Mouse (Mus musculus) heart, postnatal 25 days (tissue): ENCODE measurements around the gene H2-M10.6. TPM values are rescaled to one million over a fixed set of nuclear protein-coding genes. Genes with fewer than 3 reads are reported as not detected.

ENCODE experiments used
- DNase-seq: peaks from one replicate; pipeline ENCODE4 v3.0.0; 2022; ENCODE audit warnings: low spot score
- intact Hi-C: fragments of 180-260 bp; cut with DNase I; formaldehyde crosslinking; loops from one replicate; pipeline ENCODE4 v1.15.1; 2025
- total RNA-seq, 2 experiments: library from RNA; stranded (reverse); gene quantifications; 2 replicates each; pipeline ENCODE4 v1.2.3; 2021

The H2-M10.6 gene
- total RNA-seq, 2 experiments from 2014 or later = not detected

- DNase-seq = peak; percentile 96
- intact Hi-C loops = loop anchor here (5.0 kb wide), 1 partner anchor 120 kb away; the partner anchor contains the start of genes Znrd1 and Znrd1as
Measured at GRCm38 (mm10) chr17:36836874-36837647, 25.1 kb downstream of the H2-M10.6 start, which contains the start of gene Trim26. TSS of gene Trim26 (plus strand) at chr17:36837134.

- intact Hi-C loops = loop anchor here (5.0 kb wide), 1 partner anchor 118 kb away; the partner anchor contains the start of genes Znrd1 and Znrd1as
- no peak for DNase-seq
Measured at GRCm38 (mm10) chr17:36839001-36839400, 27.0 kb downstream of the H2-M10.6 start.

- intact Hi-C loops = loop anchor here (5.0 kb wide), 1 partner anchor 117 kb away; the partner anchor contains the start of genes Znrd1 and Znrd1as
- DNase-seq = no peak
Measured at GRCm38 (mm10) chr17:36839931-36840330, 28.0 kb downstream of the H2-M10.6 start.

GRCm38 (mm10) chr17:36840961-36841445, 29.0 kb downstream of the H2-M10.6 start:
- intact Hi-C loops = no loop called here
- no peak for DNase-seq

GRCm38 (mm10) chr17:36843696-36844095, 31.7 kb downstream of the H2-M10.6 start:
- DNase-seq = no peak
- intact Hi-C loops = no loop called here

GRCm38 (mm10) chr17:36844286-36844719, 32.3 kb downstream of the H2-M10.6 start:
- DNase-seq = no peak
- intact Hi-C loops = no loop called here

GRCm38 (mm10) chr17:36844725-36845124, 32.8 kb downstream of the H2-M10.6 start:
- DNase-seq = no peak
- intact Hi-C loops = no loop called here

GRCm38 (mm10) chr17:36848911-36849310, 36.9 kb downstream of the H2-M10.6 start:
- intact Hi-C loops = no loop called here
- no peak for DNase-seq

- intact Hi-C loops = no loop called here
- no peak for DNase-seq
Measured at GRCm38 (mm10) chr17:36849992-36850391, 38.0 kb downstream of the H2-M10.6 start.

GRCm38 (mm10) chr17:36851200-36851599, 39.2 kb downstream of the H2-M10.6 start:
- intact Hi-C loops = no loop called here
- no peak for DNase-seq

- intact Hi-C loops = no loop called here
- DNase-seq = no peak
Measured at GRCm38 (mm10) chr17:36851627-36852026, 39.7 kb downstream of the H2-M10.6 start.

GRCm38 (mm10) chr17:36855484-36855883, 43.5 kb downstream of the H2-M10.6 start:
- intact Hi-C loops = no loop called here
- DNase-seq = no peak

- DNase-seq = no peak
- intact Hi-C loops = no loop called here
Measured at GRCm38 (mm10) chr17:36856236-36856635, 44.3 kb downstream of the H2-M10.6 start.

- DNase-seq = no peak
- intact Hi-C loops = no loop called here
Measured at GRCm38 (mm10) chr17:36858181-36858580, 46.2 kb downstream of the H2-M10.6 start.

- DNase-seq = no peak
Measured at GRCm38 (mm10) chr17:36861680-36862079, 49.7 kb downstream of the H2-M10.6 start.

More at GRCm38 (mm10) chr17:36861680-36862079, 49.7 kb downstream of the H2-M10.6 start:
- intact Hi-C loops = no loop called here

Other genes starting within 250 kb of the H2-M10.6 start
- not detected for gene H2-M9, start 169.5 kb upstream of the H2-M10.6 start, total RNA-seq
- gene H2-M1, start 140.0 kb upstream of the H2-M10.6 start, total RNA-seq = not detected
- not detected for gene H2-M10.5, start 39.3 kb upstream of the H2-M10.6 start, total RNA-seq
- gene Trim26, start 25.0 kb downstream of the H2-M10.6 start, total RNA-seq = 10 to 100 TPM; 19.4 to 20.5 TPM
- not detected for gene Trim15, start 55.0 kb downstream of the H2-M10.6 start, total RNA-seq
- gene Trim10, start 57.4 kb downstream of the H2-M10.6 start, total RNA-seq = 1 to 10 TPM; 1.2 TPM
- not detected for gene Trim40, start 78.0 kb downstream of the H2-M10.6 start, total RNA-seq
- not detected for gene Trim31, start 85.9 kb downstream of the H2-M10.6 start, total RNA-seq
- 1 to 10 TPM in 1 of 2 experiments, under 1 TPM in 1; 0.36 to 1.1 TPM for gene Rnf39, start 130.7 kb downstream of the H2-M10.6 start, total RNA-seq
- 10 to 100 TPM; 87.4 to 92.9 TPM for gene Ppp1r11, start 139.6 kb downstream of the H2-M10.6 start, total RNA-seq
- 10 to 100 TPM; 25.9 to 27.4 TPM for gene Znrd1, start 146.4 kb downstream of the H2-M10.6 start, total RNA-seq
- 10 to 100 TPM; 11.2 to 14.7 TPM for gene Znrd1as, start 146.4 kb downstream of the H2-M10.6 start, total RNA-seq
- gene 2410137M14Rik, start 169.1 kb downstream of the H2-M10.6 start, total RNA-seq = under 1 TPM; 0.49 to 0.61 TPM
- gene H2-M5, start 177.4 kb downstream of the H2-M10.6 start, total RNA-seq = not detected
- gene Zfp57, start 189.0 kb downstream of the H2-M10.6 start, total RNA-seq = 1 to 10 TPM; 1.6 to 2.9 TPM
- gene Mog, start 211.2 kb downstream of the H2-M10.6 start, total RNA-seq = not detected
- 1 to 10 TPM; 6.9 to 7.4 TPM for gene Gabbr1, start 233.8 kb downstream of the H2-M10.6 start, total RNA-seq